Mouse (Mus musculus) heart, embryonic 14.5 days (tissue): ENCODE results near the gene Cd63. TPM values are rescaled to one million over a fixed set of nuclear protein-coding genes. Genes with fewer than 3 reads are reported as not detected.
A peak's percentile ranks its signal among the peaks of the same experiment; 100 is the strongest.

Experiments
- ATAC-seq: fragments of 200-750 bp; cut with Nextera tagmentation; 2 replicates; pipeline ENCODE4 v1.8.0; 2017; ENCODE audit warnings: low read depth, moderate TSS enrichment; ENCODE audit not compliant: insufficient number of reproducible peaks, insufficient read depth, low FRiP score
- H3K27ac ChIP-seq, 2 experiments: fragments of 200-500 bp in 1 of 2; fragments of 300-500 bp in 1 of 2; sonication (generic) in 1 of 2; replicated peaks in 1 of 2; 2 replicates each; pipeline ENCODE4 v1.5.1; 2012 to 2014; ENCODE audit warnings: low read depth in 2 of 2, low read length in 2 of 2, control low read depth in 1 of 2, mild to moderate bottlenecking in 1 of 2, mixed read lengths in 1 of 2; ENCODE audit not compliant: control insufficient read depth in 1 of 2, insufficient read depth in 1 of 2
- H3K27me3 ChIP-seq: fragments of 300-500 bp; sonication (generic); 2 replicates; pipeline ENCODE4 v1.6.1; 2014; ENCODE audit warnings: mild to moderate bottlenecking, low read length, control low read depth; ENCODE audit not compliant: control insufficient read depth, insufficient read depth
- H3K36me3 ChIP-seq: fragments of 300-500 bp; sonication (generic); 2 replicates; pipeline ENCODE4 v1.6.1; 2014; ENCODE audit warnings: mild to moderate bottlenecking, control low read depth, low read length, mixed read lengths; ENCODE audit not compliant: control insufficient read depth, insufficient read depth
- H3K4me1 ChIP-seq, 2 experiments: fragments of 200-500 bp in 1 of 2; fragments of 300-500 bp in 1 of 2; sonication (generic) in 1 of 2; 2 replicates each; pipeline ENCODE4 v1.6.1; 2012 to 2014; ENCODE audit warnings: low read length in 2 of 2, control low read depth in 1 of 2, mixed read lengths in 1 of 2; ENCODE audit not compliant: control insufficient read depth in 2 of 2, insufficient read depth in 2 of 2
- H3K4me2 ChIP-seq: fragments of 300-500 bp; sonication (generic); 2 replicates; pipeline ENCODE4 v1.6.1; 2014; ENCODE audit warnings: mild to moderate bottlenecking, low read length
- H3K4me3 ChIP-seq, 2 experiments: fragments of 200-500 bp in 1 of 2; fragments of 300-500 bp in 1 of 2; sonication (generic) in 1 of 2; 2 replicates each; pipeline ENCODE4 v1.5.1; 2012 to 2014; ENCODE audit warnings: low read length in 2 of 2, mild to moderate bottlenecking in 2 of 2, control low read depth in 1 of 2, low read depth in 1 of 2, moderate library complexity in 1 of 2; ENCODE audit not compliant: control insufficient read depth in 1 of 2, insufficient read depth in 1 of 2
- H3K9ac ChIP-seq: fragments of 300-500 bp; sonication (generic); 2 replicates; pipeline ENCODE4 v1.6.1; 2014; ENCODE audit warnings: mild to moderate bottlenecking, low read length
- H3K9me3 ChIP-seq: fragments of 300-500 bp; sonication (generic); 2 replicates; pipeline ENCODE4 v1.6.1; 2016; ENCODE audit warnings: low read length, control low read depth; ENCODE audit not compliant: control insufficient read depth
- WGBS: fragments of 180-500 bp; shearing (Covaris S2); extraction: QIAGEN DNeasy Blood & Tissue Kit; methylation state at CpG from one replicate; pipeline ENCODE4 v1.1.7; 2014; 5-methylcytosine and 5-hydroxymethylcytosine counted together
- polyA plus RNA-seq: library from polyadenylated mRNA; unstranded; fragments of >200 nt; fragmentation: Nextera tagmentation; extraction: Ambion mirVana; gene quantifications from 2 replicates; pipeline ENCODE4 v1.2.1, GENCODE M21; 2014

The Cd63 gene
- polyA plus RNA-seq, 1 experiment from 2014 or later, result 394 TPM

- peak overlapping the region; percentile 4 to 24; a peak in 3 of 4 replicates for H3K4me3 ChIP-seq
- H3K27ac ChIP-seq, result no peak overlapping the region
- ATAC-seq, result no peak; the same call in 1 of the 2 replicates
- H3K4me1 ChIP-seq, result peaks cover 8 to 21% of the 10 kb centered on the region in 2 experiments
- H3K27me3 ChIP-seq, result peaks cover 18% of the 10 kb centered on the region
- peak overlapping the region; percentile 61 for H3K4me2 ChIP-seq
- H3K36me3 ChIP-seq, result no peaks in the 10 kb centered on the region
- no peaks in the 10 kb centered on the region for H3K9me3 ChIP-seq
- peak overlapping the region; percentile 62 for H3K9ac ChIP-seq
- WGBS, result 3% methylated on average over 17 of the region's 17 CpGs
Observed at GRCm38 (mm10) chr10:128895952-128896693, 4.7 kb upstream of the Cd63 start.

GRCm38 (mm10) chr10:128896807-128897206, 4.0 kb upstream of the Cd63 start:
- H3K27ac ChIP-seq, result no peak overlapping the region
- WGBS, result 65% methylated on average over 1 of the region's 1 CpGs
- H3K36me3 ChIP-seq, result no peaks in the 10 kb centered on the region
- no peak for ATAC-seq
- H3K9me3 ChIP-seq, result no peaks in the 10 kb centered on the region
- H3K4me3 ChIP-seq, result no peak overlapping the region
- H3K27me3 ChIP-seq, result peaks cover 18% of the 10 kb centered on the region
- H3K9ac ChIP-seq, result no peak overlapping the region
- no peak overlapping the region for H3K4me2 ChIP-seq
- H3K4me1 ChIP-seq, result peaks cover 8 to 21% of the 10 kb centered on the region in 2 experiments

DNA sequence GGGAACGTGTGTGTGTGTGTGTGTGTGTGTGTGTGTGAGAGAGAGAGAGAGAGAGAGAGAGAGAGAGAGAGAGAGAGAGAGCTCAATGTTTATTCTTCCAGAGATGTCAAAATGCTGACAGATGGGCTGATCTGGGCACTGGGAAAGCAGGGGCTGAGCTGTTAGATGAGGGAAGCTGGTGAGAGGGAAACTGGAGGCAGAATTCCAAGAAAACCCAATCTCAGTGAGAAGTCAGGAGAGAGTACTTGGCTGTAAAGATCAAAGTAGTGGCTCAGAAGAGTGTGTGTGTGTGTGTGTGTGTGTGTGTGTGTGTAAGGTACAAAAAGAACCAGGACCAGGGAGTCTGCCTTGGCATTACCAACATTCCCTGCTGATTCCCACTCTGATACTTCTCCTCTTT, 3.3 kb upstream of the Cd63 start:
- Histone ChIP-seq H3K36me3 (no peaks in the 10 kb centered on the region), H3K27ac (no peak overlapping the region), H3K27me3 (peaks cover 18% of the 10 kb centered on the region), H3K9ac (no peak overlapping the region), H3K4me3 (no peak overlapping the region), H3K4me1 (peaks cover 5 to 17% of the 10 kb centered on the region in 2 experiments), H3K9me3 (no peaks in the 10 kb centered on the region), H3K4me2 (no peak overlapping the region)
- 14% methylated on average over 1 of the region's 1 CpGs for WGBS
- ATAC-seq, result no peak

GRCm38 (mm10) chr10:128899759-128900490, 864 bp upstream of the Cd63 start:
- H3K27ac ChIP-seq, result no peak overlapping the region
- peaks cover 9% of the 10 kb centered on the region for H3K27me3 ChIP-seq
- no peaks in the 10 kb centered on the region for H3K36me3 ChIP-seq
- no peak overlapping the region for H3K9ac ChIP-seq
- H3K4me2 ChIP-seq, result no peak overlapping the region
- peaks cover 5 to 13% of the 10 kb centered on the region in 2 experiments; a peak in 3 of 4 replicates for H3K4me1 ChIP-seq
- WGBS, result 60% methylated on average over 6 of the region's 6 CpGs
- H3K9me3 ChIP-seq, result no peaks in the 10 kb centered on the region
- H3K4me3 ChIP-seq, result no peak overlapping the region
- no peak for ATAC-seq

DNA sequence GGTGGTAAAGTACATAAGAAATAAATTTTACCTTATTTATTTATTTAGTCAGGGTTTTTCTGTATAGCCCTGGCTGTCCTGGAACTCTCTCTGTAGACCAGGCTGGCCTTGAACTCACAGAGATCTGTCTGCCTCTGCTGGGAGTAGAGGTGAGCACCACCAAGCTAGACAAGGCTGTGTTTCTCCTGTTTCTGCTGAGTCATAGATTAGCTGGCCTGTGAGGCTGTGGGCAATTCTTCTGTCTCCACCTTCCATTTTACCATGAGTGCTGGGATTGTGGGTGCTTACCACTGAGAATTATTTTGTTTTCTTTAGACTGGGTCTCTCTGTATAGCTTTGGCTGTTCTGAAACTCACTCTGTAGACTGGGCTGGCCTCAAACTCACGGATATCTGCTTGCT, 620 bp downstream of the Cd63 start:
- H3K27ac ChIP-seq, result no peak overlapping the region
- WGBS, result 67% methylated on average over 1 of the region's 1 CpGs
- no peaks in the 10 kb centered on the region for H3K9me3 ChIP-seq
- ATAC-seq, result no peak
- peaks cover 5% of the 10 kb centered on the region for H3K27me3 ChIP-seq
- H3K36me3 ChIP-seq, result no peaks in the 10 kb centered on the region
- no peak overlapping the region for H3K9ac ChIP-seq
- H3K4me3 ChIP-seq, result no peak overlapping the region
- H3K4me2 ChIP-seq, result no peak overlapping the region
- peaks cover 0 to under 1% of the 10 kb centered on the region in 2 experiments; a peak in 1 of 4 replicates for H3K4me1 ChIP-seq

DNA sequence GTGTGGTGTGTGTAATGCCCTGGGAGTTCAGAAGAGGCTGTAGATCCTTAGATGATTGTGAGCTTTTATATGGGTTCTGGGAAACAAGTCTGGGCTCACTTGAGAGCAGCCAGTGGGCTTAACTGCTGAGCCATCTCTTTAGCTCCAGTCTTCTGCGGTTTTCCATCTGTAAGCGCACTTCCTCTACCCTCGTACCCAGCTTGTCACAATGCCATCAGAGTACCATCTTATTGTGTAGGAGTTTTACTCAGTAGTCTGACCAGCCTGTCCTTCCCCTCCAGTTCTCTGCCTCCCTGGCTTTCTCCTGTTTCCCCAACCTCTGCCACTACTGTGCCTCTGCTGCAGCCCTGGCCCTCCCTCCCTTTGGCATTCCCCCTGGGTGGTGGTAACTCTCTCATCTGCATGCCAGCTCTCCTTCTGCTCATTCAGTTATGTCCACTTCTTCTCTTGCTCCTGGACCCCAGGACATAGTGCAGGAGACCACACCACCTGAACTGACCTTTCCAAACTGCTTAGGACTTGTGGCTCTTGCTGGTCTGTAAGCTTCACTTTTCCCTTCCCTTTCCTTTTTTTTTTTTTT, 1.7 kb downstream of the Cd63 start:
- H3K9ac ChIP-seq, result no peak overlapping the region
- no peaks in the 10 kb centered on the region for H3K27me3 ChIP-seq
- no peak overlapping the region for H3K4me2 ChIP-seq
- H3K36me3 ChIP-seq, result no peaks in the 10 kb centered on the region
- H3K9me3 ChIP-seq, result no peaks in the 10 kb centered on the region
- no peak overlapping the region for H3K4me3 ChIP-seq
- H3K27ac ChIP-seq, result no peak overlapping the region
- H3K4me1 ChIP-seq, result no peaks in the 10 kb centered on the region
- WGBS, result 67% methylated on average over 3 of the region's 3 CpGs
- ATAC-seq, result no peak

GRCm38 (mm10) chr10:128904812-128905211, 4.0 kb downstream of the Cd63 start:
- no peak overlapping the region for H3K9ac ChIP-seq
- H3K4me3 ChIP-seq, result no peak overlapping the region
- no peaks in the 10 kb centered on the region for H3K9me3 ChIP-seq
- no peak overlapping the region for H3K27ac ChIP-seq
- no peak overlapping the region for H3K4me2 ChIP-seq
- H3K36me3 ChIP-seq, result no peaks in the 10 kb centered on the region
- 72% methylated on average over 5 of the region's 5 CpGs for WGBS
- no peaks in the 10 kb centered on the region for H3K27me3 ChIP-seq
- ATAC-seq, result no peak
- H3K4me1 ChIP-seq, result peaks cover 5 to 6% of the 10 kb centered on the region in 2 experiments
